Mouse (Mus musculus) liver, embryonic 14 days (tissue): ENCODE measurements around the gene Ces2e. TPM values are rescaled to one million over a fixed set of nuclear protein-coding genes. Genes with fewer than 3 reads are reported as not detected.

Experiments
- polyA plus RNA-seq: library from polyadenylated mRNA; depleted of rRNA; stranded (reverse); fragments of >200 nt; gene quantifications from 2 replicates; pipeline ENCODE4 v1.2.3, GENCODE M21; 2012; rRNA removed

The Ces2e gene
- 1.5 and 1.9 TPM in 2 replicates for polyA plus RNA-seq

GRCm38 (mm10) chr8:104925972-104926596, at the start of gene Ces2e:
Gene Ces2e (plus strand): TSS chr8:104926260.

DNA sequence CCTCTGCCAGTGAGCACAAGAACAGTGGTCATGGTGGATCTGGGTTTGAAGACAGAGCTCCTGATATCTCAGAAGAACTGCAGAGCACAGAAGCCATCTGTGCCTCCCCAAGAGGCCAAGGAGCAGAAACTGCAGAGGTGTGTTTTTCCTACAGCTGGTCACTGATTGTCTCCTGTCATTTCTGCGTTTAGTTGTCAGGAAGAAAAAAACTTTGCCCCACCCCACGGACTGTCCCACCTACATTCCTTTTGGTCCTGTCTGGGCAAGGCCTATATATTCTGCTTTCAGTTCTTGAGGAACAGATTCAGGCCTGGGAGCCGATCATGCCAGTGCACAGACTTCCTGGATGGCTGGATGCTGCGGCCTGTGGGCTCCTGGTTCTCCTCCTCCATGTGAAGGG, 21.0 kb downstream of the Ces2e start, which contains the start of gene Ces2f:
Gene Ces2f, plus strand, starts transcription at position 301 of the 400 bp plus-strand sequence.

DNA sequence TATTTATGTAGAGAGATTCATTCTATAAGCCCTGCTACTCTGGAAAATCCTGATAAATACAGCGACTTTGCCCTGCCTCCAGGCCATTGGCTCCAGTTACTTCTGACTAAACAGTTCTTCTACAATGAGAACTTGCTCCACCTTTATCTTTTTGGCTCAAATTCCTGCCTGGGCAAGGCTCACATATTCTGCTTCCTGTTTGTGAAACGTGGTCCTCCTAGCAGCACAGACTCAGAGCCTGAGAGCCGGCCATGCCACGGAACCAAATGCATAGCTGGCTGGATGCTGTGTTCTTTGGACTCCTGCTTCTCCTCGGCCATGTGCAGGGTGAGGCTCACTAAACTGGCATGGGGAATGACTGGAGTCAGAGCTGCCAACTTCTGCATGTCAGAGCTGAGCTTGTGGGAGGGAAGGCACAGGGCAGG, 35.5 kb downstream of the Ces2e start, which contains the start of gene Ces2g:
Gene Ces2g, plus strand, starts transcription at position 182 of the 425 bp plus-strand sequence.

Other genes starting within 250 kb of the Ces2e start
- 9.7 and 11.7 TPM in 2 replicates for gene Ces2a, start 192.3 kb upstream of the Ces2e start, polyA plus RNA-seq
- 0.12 and 0.15 TPM in 2 replicates for gene Ces2b, start 94.7 kb upstream of the Ces2e start, polyA plus RNA-seq
- gene Ces2c, start 79.2 kb upstream of the Ces2e start, polyA plus RNA-seq, result 0.10 and 0.13 TPM in 2 replicates
- gene Ces2f, start 21.1 kb downstream of the Ces2e start, polyA plus RNA-seq, result 0.01 TPM in 1 of 2 replicates, not detected in the other
- 19.6 and 22.5 TPM in 2 replicates for gene Ces2g, start 35.5 kb downstream of the Ces2e start, polyA plus RNA-seq
- gene Ces2h, start 74.6 kb downstream of the Ces2e start, polyA plus RNA-seq, result not detected in 2 replicates
- gene Ces3a, start 122.3 kb downstream of the Ces2e start, polyA plus RNA-seq, result 0.19 and 0.23 TPM in 2 replicates
- not detected in 2 replicates for gene Ces3b, start 157.5 kb downstream of the Ces2e start, polyA plus RNA-seq
- not detected in 2 replicates for gene Ces4a, start 205.5 kb downstream of the Ces2e start, polyA plus RNA-seq
- gene Cbfb, start 244.4 kb downstream of the Ces2e start, polyA plus RNA-seq, result 5.0 and 7.1 TPM in 2 replicates